Mouse (Mus musculus): Measurements from ENCODE around the gene Fxyd5.

Fxyd5 gene

GRCm38 (mm10) chr7:31042431-31042910, at the start of gene Fxyd5:
TSS of gene Fxyd5 (minus strand) at chr7:31042481.
- DNase-seq (ENCODE audit: low spot score in 2 of 2): no peak

DNA sequence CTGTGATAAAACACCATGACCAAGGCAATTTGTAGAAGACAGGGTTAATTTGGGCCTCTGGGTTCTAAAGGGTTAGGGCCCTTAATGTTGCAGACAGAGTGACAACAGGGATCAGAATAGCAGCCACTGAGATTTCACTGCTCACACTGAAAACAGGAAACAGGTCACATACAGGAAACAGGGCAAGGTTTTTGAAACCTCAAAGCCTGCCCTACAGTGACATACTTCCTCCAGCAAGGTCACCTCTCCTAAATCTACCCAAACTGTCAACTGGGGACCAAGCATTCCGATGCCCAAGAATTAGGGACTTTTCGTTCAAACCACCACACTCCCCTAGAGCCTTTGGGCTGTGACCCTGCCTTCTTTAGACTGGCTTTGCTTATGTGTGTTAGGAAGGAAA, 47.4 kb upstream of the Fxyd5 start:
- no peak for DNase-seq (ENCODE audit: low spot score in 2 of 2)

DNA sequence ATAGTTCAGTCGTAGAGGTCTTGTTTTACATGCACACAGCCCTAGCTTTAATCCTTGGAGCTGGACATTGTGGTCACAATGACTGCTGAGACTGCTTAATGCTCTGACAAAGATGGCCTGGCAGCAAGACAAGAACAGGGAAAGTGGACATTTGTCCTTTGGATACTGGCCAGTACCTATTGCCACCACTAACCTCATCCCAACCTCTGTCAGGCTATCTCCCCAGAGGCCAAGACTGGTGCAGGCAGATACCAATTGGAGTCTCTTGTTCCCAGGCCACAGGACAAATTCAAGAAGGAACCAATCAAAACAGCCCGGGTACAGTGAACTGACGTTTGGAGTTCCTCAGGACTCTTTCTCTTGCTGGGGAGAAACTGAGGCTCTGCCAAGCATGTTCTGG, 45.9 kb upstream of the Fxyd5 start:
- DNase-seq (ENCODE audit: low spot score in 2 of 2): no peak

DNA sequence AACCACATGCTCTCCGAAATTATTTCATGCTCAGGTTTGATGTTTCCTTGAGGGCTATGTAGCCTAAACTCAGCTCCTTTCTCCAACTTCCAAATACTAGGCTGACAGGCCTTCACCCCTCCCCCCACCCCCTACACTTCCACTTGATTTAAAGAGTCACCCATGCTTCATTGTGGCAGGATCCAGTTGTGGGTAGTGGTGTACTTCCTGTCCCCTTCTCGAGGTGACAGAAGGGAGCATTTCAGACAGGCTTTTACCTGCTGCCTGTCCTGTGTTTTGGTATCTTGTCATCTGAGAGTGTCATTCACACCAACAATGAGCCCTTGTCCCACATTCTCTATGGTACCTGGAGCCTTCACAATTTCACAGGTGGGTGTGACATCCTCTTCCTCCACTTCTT, 45.0 kb upstream of the Fxyd5 start:
- no peak for DNase-seq (ENCODE audit: low spot score in 2 of 2)

DNA sequence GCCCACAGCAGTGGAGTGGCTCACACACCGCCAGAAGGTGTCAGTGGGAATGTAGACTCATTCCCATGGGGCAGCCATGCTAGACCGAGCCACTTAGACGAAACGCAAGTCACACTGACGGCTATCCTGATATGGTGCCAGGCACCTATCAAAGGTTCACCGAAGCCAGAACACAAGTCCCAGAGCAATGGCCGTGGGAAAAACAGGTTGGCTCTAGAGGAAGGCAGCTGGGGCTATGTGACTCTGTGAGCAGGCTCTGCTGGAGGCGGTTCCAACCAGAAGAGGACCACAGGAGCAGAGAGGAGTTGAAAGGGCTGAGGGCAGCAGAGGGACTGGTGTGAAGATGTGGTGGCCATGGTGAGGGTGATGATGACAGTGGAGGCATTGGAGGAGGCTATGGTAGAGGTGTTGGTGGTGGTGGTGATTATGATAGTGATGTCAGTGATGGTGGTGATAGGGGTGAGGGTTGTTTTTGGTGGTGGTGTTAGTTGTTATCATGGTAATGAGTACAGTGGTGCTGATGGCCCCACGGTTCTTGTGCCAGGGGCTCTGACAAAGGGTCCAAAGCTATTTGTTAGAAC, 44.0 kb upstream of the Fxyd5 start:
- no peak for DNase-seq (ENCODE audit: low spot score in 2 of 2)

DNA sequence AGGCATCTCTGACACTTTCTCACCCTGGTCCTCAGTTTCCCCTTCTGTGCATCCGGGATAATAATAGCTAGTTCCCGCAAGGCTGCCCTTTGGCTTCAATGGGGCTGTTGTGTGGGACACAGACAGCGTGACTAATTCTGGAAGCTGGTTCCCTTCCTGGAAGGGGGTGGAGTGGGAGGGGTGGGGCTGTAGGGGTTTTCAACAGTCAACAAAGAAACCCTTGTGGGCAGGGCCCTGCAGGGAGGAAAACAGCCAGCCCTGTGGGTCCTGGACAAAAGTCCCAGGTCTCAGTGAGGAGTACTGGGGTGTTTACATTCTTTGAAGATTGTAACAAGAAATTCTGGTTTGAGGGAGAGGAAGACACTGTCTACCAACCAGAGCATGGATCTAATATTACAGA, 42.9 kb upstream of the Fxyd5 start:
- peak; percentile 57 to 62 for DNase-seq (ENCODE audit: low spot score in 2 of 2)

DNA sequence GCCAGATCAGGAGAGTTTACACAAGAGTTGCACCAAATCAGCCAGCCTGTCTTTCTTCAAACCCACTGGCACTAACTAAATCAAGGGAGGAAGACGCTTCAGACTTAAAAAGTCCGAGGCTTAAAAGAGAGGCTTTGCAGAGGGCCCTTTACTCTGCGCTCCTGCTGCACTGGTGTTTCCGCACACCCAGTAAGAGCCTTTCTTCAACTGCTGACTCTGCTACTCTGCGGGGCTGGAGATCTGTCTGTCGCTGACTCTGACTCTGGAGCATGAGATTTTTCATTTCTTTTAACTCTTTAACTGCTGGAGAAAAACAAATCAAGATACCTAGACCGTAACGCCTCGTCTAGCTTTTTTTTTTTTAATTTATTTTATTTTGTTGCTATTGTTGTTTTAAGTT, 41.9 kb upstream of the Fxyd5 start:
- DNase-seq (ENCODE audit: low spot score in 2 of 2): peak in 1 of 2 experiments; percentile 43

GRCm38 (mm10) chr7:31082831-31083588, 40.7 kb upstream of the Fxyd5 start:
- peak in 1 of 2 experiments; percentile 55 for DNase-seq (ENCODE audit: low spot score in 2 of 2)

GRCm38 (mm10) chr7:31082106-31082505, 39.8 kb upstream of the Fxyd5 start:
- DNase-seq (ENCODE audit: low spot score in 2 of 2): no peak

GRCm38 (mm10) chr7:31081106-31081505, 38.8 kb upstream of the Fxyd5 start:
- no peak for DNase-seq (ENCODE audit: low spot score in 2 of 2)

DNA sequence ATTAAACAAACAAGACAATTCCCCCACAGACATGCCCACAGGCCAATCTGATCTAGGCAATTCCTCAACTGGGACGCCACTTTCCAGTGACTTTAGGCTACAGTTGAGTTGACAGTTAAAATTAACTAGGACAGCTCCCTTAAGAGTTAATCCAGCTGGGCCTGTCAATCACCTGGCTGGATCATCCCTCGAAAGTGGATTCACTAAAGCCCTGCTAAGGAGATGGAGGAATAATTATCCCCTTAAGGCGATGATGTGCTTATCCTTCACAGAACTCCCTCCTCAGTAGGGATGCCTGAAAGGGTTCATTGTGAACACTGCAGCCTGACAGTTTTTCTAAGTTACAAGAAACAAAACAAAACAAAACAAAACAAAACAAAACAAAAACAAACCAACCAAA, 38.3 kb upstream of the Fxyd5 start:
- DNase-seq (ENCODE audit: low spot score in 2 of 2): no peak

- no peak for DNase-seq (ENCODE audit: low spot score in 2 of 2)
These were observed 37.4 kb upstream of the Fxyd5 start for GRCm38 (mm10) chr7:31079670-31080069.

GRCm38 (mm10) chr7:31077885-31078445, 35.7 kb upstream of the Fxyd5 start:
- peak; percentile 73 to 76 for DNase-seq (ENCODE audit: low spot score in 2 of 2)

- DNase-seq (ENCODE audit: low spot score in 2 of 2): peak; percentile 80 to 81
These were observed 35.2 kb upstream of the Fxyd5 start for GRCm38 (mm10) chr7:31077470-31077869.

- DNase-seq (ENCODE audit: low spot score in 2 of 2): no peak
These were observed 34.2 kb upstream of the Fxyd5 start, which contains the start of gene Fxyd3 for GRCm38 (mm10) chr7:31076492-31076891. TSS of gene Fxyd3 (minus strand) at chr7:31076704.

- DNase-seq (ENCODE audit: low spot score in 2 of 2): peak in 1 of 2 experiments; percentile 47
These were observed 32.4 kb upstream of the Fxyd5 start for GRCm38 (mm10) chr7:31074713-31075069.

DNA sequence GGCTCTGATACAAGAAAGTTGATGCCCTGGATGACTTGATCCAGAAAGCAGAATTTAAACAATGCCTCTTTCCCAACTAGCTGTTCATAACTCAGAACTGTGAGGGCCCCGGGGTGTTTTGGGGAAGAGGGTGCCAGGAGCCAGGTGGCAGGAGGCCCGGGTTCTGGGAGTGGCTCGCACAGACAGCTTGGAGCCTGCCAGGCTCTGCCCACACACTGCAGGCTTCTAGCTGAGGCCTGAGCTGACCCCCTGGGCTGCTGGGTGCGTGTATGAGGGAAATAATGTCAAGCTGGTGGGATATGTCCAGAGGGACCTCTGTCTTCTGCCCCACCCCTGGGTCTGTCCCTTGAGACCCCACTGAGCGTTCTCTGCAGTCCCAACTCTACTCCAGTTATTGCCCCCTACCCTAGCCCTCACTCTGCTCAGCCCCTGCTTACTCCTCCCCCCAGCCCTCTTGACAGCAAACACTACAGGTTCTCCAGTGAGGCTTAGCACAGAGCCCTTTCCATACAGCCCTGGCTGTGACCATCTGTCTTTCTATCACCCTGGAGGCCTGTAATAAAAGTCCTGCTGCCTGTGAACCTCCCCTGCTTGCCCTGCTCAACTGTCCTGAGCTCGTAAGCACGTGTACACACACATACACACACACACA, 31.9 kb upstream of the Fxyd5 start:
- DNase-seq (ENCODE audit: low spot score in 2 of 2): peak in 1 of 2 experiments; percentile 37

DNA sequence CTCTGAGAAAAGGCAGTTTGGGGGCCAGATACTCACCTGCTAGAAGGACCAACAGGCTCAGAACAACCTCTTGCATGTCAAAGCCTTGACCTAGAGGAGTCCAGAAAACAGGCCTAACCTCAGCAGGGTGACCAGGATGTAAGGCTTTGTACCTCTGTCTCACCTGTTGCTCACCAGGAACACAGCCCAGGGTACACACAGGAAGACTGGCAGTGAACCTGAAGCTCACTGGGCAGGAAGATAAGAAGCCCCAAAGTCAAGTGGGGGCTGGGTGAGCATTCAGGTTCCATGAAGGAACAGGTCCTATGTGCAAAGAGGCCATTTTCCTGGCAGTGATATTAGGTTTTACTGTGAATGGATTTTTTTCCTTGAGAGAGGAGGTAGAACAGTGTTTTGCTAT, 31.3 kb upstream of the Fxyd5 start:
- no peak for DNase-seq (ENCODE audit: low spot score in 2 of 2)

DNA sequence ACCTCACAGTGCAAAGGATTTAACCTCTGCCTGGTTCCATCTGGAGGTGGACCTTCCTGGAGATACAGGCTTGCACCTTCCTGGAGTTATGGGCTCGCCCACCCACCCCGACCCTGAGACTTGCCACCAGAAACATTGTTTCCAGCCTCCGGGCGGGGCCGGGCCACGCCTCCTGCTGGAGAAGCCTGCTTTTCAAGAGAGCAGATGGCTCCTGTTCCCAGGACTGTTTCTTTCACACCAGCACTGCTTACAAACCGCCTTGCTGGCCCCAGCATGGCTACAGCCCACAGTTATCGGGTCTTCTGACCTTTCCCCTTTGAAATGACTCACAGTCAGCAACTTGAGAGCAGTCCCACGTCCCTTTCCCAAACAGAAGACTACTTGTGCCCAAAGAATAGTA, 30.0 kb upstream of the Fxyd5 start:
- no peak for DNase-seq (ENCODE audit: low spot score in 2 of 2)

- DNase-seq (ENCODE audit: low spot score in 2 of 2): no peak
These were observed 28.0 kb upstream of the Fxyd5 start for GRCm38 (mm10) chr7:31070324-31070723.

- DNase-seq (ENCODE audit: low spot score in 2 of 2): no peak
These were observed 27.2 kb upstream of the Fxyd5 start for GRCm38 (mm10) chr7:31069491-31069890.

GRCm38 (mm10) chr7:31067836-31068235, 25.6 kb upstream of the Fxyd5 start:
- peak; percentile 56 to 63 for DNase-seq (ENCODE audit: low spot score in 2 of 2)
